Mouse (Mus musculus) MEL (cell line): ENCODE measurements around the gene Mief1. TPM values are rescaled to one million over a fixed set of nuclear protein-coding genes. Genes with fewer than 3 reads are reported as not detected.
A peak's percentile ranks its signal among the peaks of the same experiment; 100 is the strongest.

Experiments
- DNase-seq: peaks from one replicate; pipeline ENCODE4 v3.0.0; 2011; ENCODE audit warnings: low read depth, low spot score
- H3K27ac ChIP-seq: 2 replicates; pipeline ENCODE4 v1.5.1; 2012; ENCODE audit warnings: low read depth, mild to moderate bottlenecking, control low read depth, low read length, moderate library complexity; ENCODE audit not compliant: control insufficient read depth
- H3K27me3 ChIP-seq, 2 experiments: fragments of 150-350 bp in 1 of 2; sonication (generic) in 1 of 2; 2 replicates each; pipeline ENCODE4 v1.6.1; 2012; ENCODE audit warnings: low read length in 2 of 2, mild to moderate bottlenecking in 2 of 2, improper control_type of control experiment in 1 of 2, moderate library complexity in 1 of 2; ENCODE audit not compliant: insufficient read depth in 2 of 2, control insufficient read depth in 1 of 2
- H3K36me3 ChIP-seq, 2 experiments: 2 replicates each; pipeline ENCODE4 v1.6.1; 2012 to 2014; ENCODE audit warnings: low read length in 2 of 2, improper control_type of control experiment in 1 of 2, inconsistent platforms in 1 of 2, mild to moderate bottlenecking in 1 of 2; ENCODE audit not compliant: insufficient read depth in 2 of 2, control insufficient read depth in 1 of 2
- H3K4me1 ChIP-seq, 2 experiments: fragments of 150-350 bp in 1 of 2; sonication (generic) in 1 of 2; 2 replicates each; pipeline ENCODE4 v1.6.1; 2012; ENCODE audit warnings: low read length in 2 of 2, improper control_type of control experiment in 1 of 2, mild to moderate bottlenecking in 1 of 2; ENCODE audit not compliant: insufficient read depth in 2 of 2, control insufficient read depth in 1 of 2
- H3K4me3 ChIP-seq, 2 experiments: fragments of 150-350 bp in 1 of 2; sonication (generic) in 1 of 2; 2 replicates each; pipeline ENCODE4 v1.5.1; 2012; ENCODE audit warnings: low read depth in 2 of 2, low read length in 2 of 2, mild to moderate bottlenecking in 2 of 2, moderate library complexity in 2 of 2, control low read depth in 1 of 2, improper control_type of control experiment in 1 of 2; ENCODE audit not compliant: control insufficient read depth in 1 of 2, insufficient read depth in 1 of 2
- H3K79me2 ChIP-seq: 2 replicates; pipeline ENCODE4 v1.6.1; 2012; ENCODE audit warnings: mild to moderate bottlenecking, low read length, moderate library complexity; ENCODE audit not compliant: control insufficient read depth, poor library complexity, insufficient read depth
- H3K9ac ChIP-seq: 2 replicates; pipeline ENCODE4 v1.6.1; 2012; ENCODE audit warnings: low read depth, mild to moderate bottlenecking, control low read depth, low read length, moderate library complexity; ENCODE audit not compliant: control insufficient read depth, poor library complexity, severe bottlenecking
- H3K9me3 ChIP-seq: fragments of 150-350 bp; sonication (generic); replicated peaks from 2 replicates; pipeline ENCODE4 v1.6.1; 2012; ENCODE audit warnings: mild to moderate bottlenecking, low read length, improper control_type of control experiment, moderate library complexity; ENCODE audit not compliant: insufficient read depth
- BHLHE40 ChIP-seq: IDR thresholded peaks from 2 replicates; pipeline ENCODE4 v1.6.1; 2012; ENCODE audit warnings: low read depth, mild to moderate bottlenecking, inconsistent platforms, low read length, improper control_type of control experiment, borderline replicate concordance
- CHD1 ChIP-seq: IDR thresholded peaks from 2 replicates; pipeline ENCODE4 v1.6.1; 2012; ENCODE audit warnings: low read depth, mild to moderate bottlenecking, inconsistent platforms, low read length, improper control_type of control experiment
- CHD2 ChIP-seq: IDR thresholded peaks from 2 replicates; pipeline ENCODE4 v1.6.1; 2011; ENCODE audit warnings: low read length, improper control_type of control experiment
- CTCF ChIP-seq, 3 experiments: IDR thresholded peaks in 2 of 3; conservative IDR thresholded peaks in 1 of 3; 2 replicates each; pipeline ENCODE4 v1.5.1; 2011 to 2012; ENCODE audit warnings: low read length in 3 of 3, low read depth in 2 of 3, mild to moderate bottlenecking in 2 of 3, improper control_type of control experiment in 1 of 3, inconsistent platforms in 1 of 3, mixed read lengths in 1 of 3, moderate library complexity in 1 of 3; ENCODE audit not compliant: control insufficient read depth in 1 of 3, insufficient read depth in 1 of 3, poor library complexity in 1 of 3, severe bottlenecking in 1 of 3
- ELF1 ChIP-seq: IDR thresholded peaks from 2 replicates; pipeline ENCODE4 v1.6.1; 2014; ENCODE audit warnings: low read depth, mild to moderate bottlenecking, inconsistent platforms, low read length, improper control_type of control experiment, moderate library complexity
- ETS1 ChIP-seq: IDR thresholded peaks from 2 replicates; pipeline ENCODE4 v1.6.1; 2012; ENCODE audit warnings: low read depth, mild to moderate bottlenecking, inconsistent platforms, low read length, improper control_type of control experiment, moderate library complexity
- GABPA ChIP-seq: IDR thresholded peaks from 2 replicates; pipeline ENCODE4 v1.6.1; 2012; ENCODE audit warnings: low read depth, mild to moderate bottlenecking, inconsistent platforms, low read length, improper control_type of control experiment, moderate library complexity
- GATA1 ChIP-seq: IDR thresholded peaks from 2 replicates; pipeline ENCODE4 v1.6.1; 2011; ENCODE audit warnings: low read depth, low read length, improper control_type of control experiment
- HCFC1 ChIP-seq: IDR thresholded peaks from 2 replicates; pipeline ENCODE4 v1.6.1; 2012; ENCODE audit warnings: low read depth, mild to moderate bottlenecking, inconsistent platforms, low read length, improper control_type of control experiment, moderate library complexity
- JUND ChIP-seq: IDR thresholded peaks from 2 replicates; pipeline ENCODE4 v1.6.1; 2011; ENCODE audit warnings: low read depth, mild to moderate bottlenecking, improper control_type of control experiment, low read length
- KAT2A ChIP-seq: conservative IDR thresholded peaks from 2 replicates; pipeline ENCODE4 v1.6.1; 2012; ENCODE audit warnings: low read depth, low read length, improper control_type of control experiment, inconsistent platforms
- MAZ ChIP-seq: IDR thresholded peaks from 2 replicates; pipeline ENCODE4 v1.6.1; 2012; ENCODE audit warnings: low read depth, mild to moderate bottlenecking, inconsistent platforms, low read length, improper control_type of control experiment
- MEF2A ChIP-seq: IDR thresholded peaks from 2 replicates; pipeline ENCODE4 v1.6.1; 2014; ENCODE audit warnings: low read depth, mild to moderate bottlenecking, inconsistent platforms, low read length, improper control_type of control experiment; ENCODE audit not compliant: poor library complexity, insufficient replicate concordance, severe bottlenecking; ENCODE audit errors: extremely low read depth
- POLR2A ChIP-seq, 2 experiments: IDR thresholded peaks; 2 replicates each; pipeline ENCODE4 v1.6.1; 2011 to 2012; ENCODE audit warnings: low read length in 2 of 2, mild to moderate bottlenecking in 2 of 2, control low read depth in 1 of 2, improper control_type of control experiment in 1 of 2, low read depth in 1 of 2, moderate library complexity in 1 of 2; ENCODE audit not compliant: control insufficient read depth in 1 of 2, insufficient read depth in 1 of 2, poor library complexity in 1 of 2
- POLR2AphosphoS2 ChIP-seq: IDR thresholded peaks from 2 replicates; pipeline ENCODE4 v1.6.1; 2011; ENCODE audit warnings: low read length, improper control_type of control experiment
- POLR2AphosphoS5 ChIP-seq: IDR thresholded peaks from 2 replicates; pipeline ENCODE4 v1.6.1; 2012; ENCODE audit warnings: low read depth, borderline replicate concordance, mild to moderate bottlenecking, inconsistent platforms, low read length, moderate library complexity, mixed read lengths
- RAD21 ChIP-seq: IDR thresholded peaks from 2 replicates; pipeline ENCODE4 v1.6.1; 2011; ENCODE audit warnings: mild to moderate bottlenecking, low read depth, low read length, improper control_type of control experiment
- RCOR1 ChIP-seq: IDR thresholded peaks from 2 replicates; pipeline ENCODE4 v1.6.1; 2012; ENCODE audit warnings: low read depth, mild to moderate bottlenecking, inconsistent platforms, low read length, improper control_type of control experiment
- SIN3A ChIP-seq: IDR thresholded peaks from 2 replicates; pipeline ENCODE4 v1.6.1; 2012; ENCODE audit warnings: low read length, improper control_type of control experiment, inconsistent platforms
- SMC3 ChIP-seq: IDR thresholded peaks from 2 replicates; pipeline ENCODE4 v1.6.1; 2011; ENCODE audit warnings: low read depth, low read length, improper control_type of control experiment
- TCF12 ChIP-seq: IDR thresholded peaks from 2 replicates; pipeline ENCODE4 v1.6.1; 2014; ENCODE audit warnings: low read depth, mild to moderate bottlenecking, inconsistent platforms, low read length, improper control_type of control experiment, moderate library complexity
- UBTF ChIP-seq: IDR thresholded peaks from 2 replicates; pipeline ENCODE4 v1.6.1; 2012; ENCODE audit warnings: low read depth, mild to moderate bottlenecking, inconsistent platforms, low read length, improper control_type of control experiment, moderate library complexity, borderline replicate concordance; ENCODE audit not compliant: insufficient read depth
- USF1 ChIP-seq: IDR thresholded peaks from 2 replicates; pipeline ENCODE4 v1.6.1; 2014; ENCODE audit warnings: low read depth, mild to moderate bottlenecking, inconsistent platforms, low read length, improper control_type of control experiment, moderate library complexity
- ZC3H11A ChIP-seq: IDR thresholded peaks from 2 replicates; pipeline ENCODE4 v1.6.1; 2012; ENCODE audit warnings: low read depth, mild to moderate bottlenecking, inconsistent platforms, low read length, improper control_type of control experiment
- ZKSCAN1 ChIP-seq: IDR thresholded peaks from 2 replicates; pipeline ENCODE4 v1.6.1; 2012; ENCODE audit warnings: low read depth, mild to moderate bottlenecking, inconsistent platforms, low read length, improper control_type of control experiment, moderate library complexity
- ZMIZ1 ChIP-seq: IDR thresholded peaks from 2 replicates; pipeline ENCODE4 v1.6.1; 2012; ENCODE audit warnings: low read depth, mild to moderate bottlenecking, inconsistent platforms, low read length, improper control_type of control experiment, moderate library complexity
- ZNF384 ChIP-seq: IDR thresholded peaks from 2 replicates; pipeline ENCODE4 v1.6.1; 2012; ENCODE audit warnings: low read depth, mild to moderate bottlenecking, inconsistent platforms, low read length, improper control_type of control experiment
- polyA plus RNA-seq, 2 experiments: library from polyadenylated mRNA; stranded (reverse) in 1 of 2; unstranded in 1 of 2; fragments of >175 nt in 1 of 2; fragments of >200 nt in 1 of 2; gene quantifications; 2 replicates each; pipeline versions ENCODE4 v1.2.1 to v1.2.4; 2012; ENCODE audit warnings: low replicate concordance in 2 of 2, low read depth in 1 of 2; ENCODE audit not compliant: insufficient read length in 2 of 2, insufficient read depth in 1 of 2, missing spikeins in 1 of 2
- total RNA-seq: library from RNA; depleted of rRNA; stranded (reverse); fragments of 300-350 nt; gene quantifications from 2 replicates; pipeline ENCODE4 v1.2.3, GENCODE M21; 2012

Mief1 gene
- total and polyA plus RNA-seq, 3 experiments: 34.6 to 41.5 TPM; not detected in 1

DNA sequence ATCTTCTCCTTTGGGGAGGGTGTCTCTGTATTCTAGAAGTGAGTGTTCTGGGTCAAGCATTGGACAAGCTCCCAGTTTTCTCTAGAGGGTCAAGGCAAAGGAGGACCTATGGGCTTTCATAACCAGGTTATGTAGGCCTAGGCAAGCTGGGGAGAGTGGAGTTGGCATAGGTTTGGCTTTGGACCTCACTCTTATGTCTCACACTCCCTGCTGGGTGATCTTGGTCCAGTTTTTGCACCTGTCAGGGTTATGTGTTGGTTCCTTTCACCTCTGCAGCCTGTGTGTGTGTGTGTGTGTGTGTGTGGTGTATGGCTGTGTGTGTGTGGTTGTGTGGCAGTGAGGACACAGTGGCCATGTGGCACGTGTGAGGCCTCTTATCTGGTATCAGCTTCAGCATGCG is 45.2 kb downstream of the Mief1 start:
- TF ChIP-seq POLR2AphosphoS5 (no peak), RCOR1 (no peak), MEF2A (no peak), USF1 (no peak), CHD2 (no peak), JUND (no peak), POLR2A (IDR thresholded peaks at IDR 0.05; ENCODE audit: control insufficient read depth in 1 of 2, insufficient read depth in 1 of 2, low read depth in 1 of 2, low read length in 2 of 2, poor library complexity in 1 of 2) (no peak), ZNF384 (no peak), ETS1 (no peak)
- DNase-seq: no peak
- Histone ChIP-seq H3K36me3 (no peaks in the 10 kb centered on the region), H3K9me3 (no peaks in the 10 kb centered on the region), H3K27me3 (peaks cover 0 to 3% of the 10 kb centered on the region in 2 experiments; a peak in 1 of 4 replicates), H3K4me3 (no peak overlapping the region), H3K9ac (no peak overlapping the region), H3K4me1 (no peaks in the 10 kb centered on the region), H3K27ac (no peak overlapping the region), H3K79me2 (no peaks in the 10 kb centered on the region)

DNA sequence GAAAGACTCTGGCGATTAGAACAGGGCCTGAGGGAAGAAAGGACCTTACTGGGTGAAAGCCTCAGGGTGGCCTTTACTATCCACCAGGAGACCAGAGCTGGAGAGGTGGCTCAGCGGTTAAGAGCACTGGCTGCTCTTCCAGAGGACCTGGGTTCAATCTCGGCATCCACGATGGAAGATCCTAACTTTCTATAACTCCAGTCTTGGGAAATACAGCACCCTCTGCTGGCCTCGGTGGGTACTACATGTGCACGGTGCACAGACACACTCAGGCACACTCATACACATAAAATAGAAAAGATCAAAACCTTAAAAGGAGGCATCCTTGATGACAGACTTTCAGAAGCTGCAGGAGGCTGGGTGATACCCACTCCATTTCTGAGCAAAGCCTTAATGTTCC is 46.8 kb downstream of the Mief1 start:
- DNase-seq: peak; percentile 53
- Histone ChIP-seq H3K9ac (no peak overlapping the region), H3K4me1 (no peaks in the 10 kb centered on the region), H3K36me3 (no peaks in the 10 kb centered on the region), H3K27me3 (peaks cover 0 to 2% of the 10 kb centered on the region in 2 experiments; a peak in 1 of 4 replicates), H3K9me3 (no peaks in the 10 kb centered on the region), H3K79me2 (no peaks in the 10 kb centered on the region), H3K4me3 (no peak overlapping the region), H3K27ac (no peak overlapping the region)
- TF ChIP-seq KAT2A: no peak
- TF ChIP-seq ETS1: no peak
- no peak for TF ChIP-seq ZMIZ1
- TF ChIP-seq UBTF: no peak
- TF ChIP-seq BHLHE40: no peak
- TF ChIP-seq HCFC1: no peak
- no peak for TF ChIP-seq SIN3A
- no peak for TF ChIP-seq CHD2
- no peak for TF ChIP-seq RCOR1
- TF ChIP-seq ZC3H11A: peak; percentile 36; the same call in 1 of the 2 replicates
- no peak for TF ChIP-seq GABPA
- TF ChIP-seq USF1: no peak
- TF ChIP-seq MEF2A: no peak
- no peak for TF ChIP-seq GATA1
- no peak for TF ChIP-seq POLR2AphosphoS5
- TF ChIP-seq TCF12: no peak
- no peak for TF ChIP-seq CHD1
- TF ChIP-seq ELF1: no peak
- no peak for TF ChIP-seq ZKSCAN1
- no peak for TF ChIP-seq MAZ
- peak; percentile 77 to 85 (median 78) for TF ChIP-seq CTCF (IDR thresholded peaks at IDR 0.05 in 2 of 3, conservative IDR thresholded peaks at IDR 0.05 in 1 of 3; ENCODE audit: control insufficient read depth in 1 of 3, insufficient read depth in 1 of 3, low read depth in 2 of 3, low read length in 3 of 3, poor library complexity in 1 of 3, severe bottlenecking in 1 of 3)
- peak; percentile 79 for TF ChIP-seq SMC3
- TF ChIP-seq JUND: no peak
- TF ChIP-seq POLR2AphosphoS2: no peak
- peak; percentile 30 for TF ChIP-seq RAD21
- TF ChIP-seq, all 39 proteins: peak for 4
